Mouse (Mus musculus): Measurements from ENCODE around the gene Zbtb20. TPM values are rescaled to one million over a fixed set of nuclear protein-coding genes. Genes with fewer than 3 reads are reported as not detected.

Gene Zbtb20
- 24.5 and 37.1 TPM in 2 replicates for polyA plus RNA-seq (2016; fragmentation: Nextera tagmentation; extraction: Ambion mirVana)

GRCm38 (mm10) chr16:42875852-42875980 is at the start of gene Zbtb20:
TSS of gene Zbtb20 (plus strand) at chr16:42875881.
- H3K27me3 ChIP-seq (ENCODE audit: low read depth, poor library complexity, severe bottlenecking) = no peaks in the 10 kb centered on the region
- peak within 1 kb of the TSS; percentile 75 for H3K4me3 ChIP-seq
- 0% methylated on average over 8 of the region's 8 CpGs for WGBS
- no peaks in the 10 kb centered on the region for H3K9me3 ChIP-seq (replicated peaks)
- no peaks in the 10 kb centered on the region for H3K36me3 ChIP-seq
- DNase-seq (ENCODE audit: low spot score) = no peak
- peaks cover 25% of the 10 kb centered on the region for H3K4me1 ChIP-seq
- H3K27ac ChIP-seq (replicated peaks) = peak within 1 kb of the TSS; percentile 98

DNA sequence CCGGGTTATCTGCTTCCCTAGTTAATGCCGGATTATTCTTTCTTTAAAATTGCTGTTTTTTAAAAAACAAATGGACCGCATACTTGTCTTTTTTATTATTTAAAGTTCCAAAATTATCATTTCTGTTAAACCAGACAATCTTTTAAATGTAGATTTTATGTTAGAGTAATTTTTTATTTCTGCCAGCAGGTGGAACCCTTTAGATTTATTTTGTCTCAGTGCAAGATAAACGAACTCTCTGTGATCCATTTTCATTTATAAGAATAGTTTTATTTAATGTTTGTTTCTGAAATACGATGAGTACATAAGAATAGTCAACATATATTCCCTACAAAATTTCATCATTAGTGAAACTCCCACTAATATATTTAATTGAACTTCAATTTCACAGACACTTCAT is 39.7 kb upstream of the Zbtb20 start:
- Histone ChIP-seq H3K4me1 (no peaks in the 10 kb centered on the region), H3K9me3 (replicated peaks) (no peaks in the 10 kb centered on the region), H3K4me3 (no peak overlapping the region), H3K27ac (replicated peaks) (no peak overlapping the region), H3K27me3 (ENCODE audit: low read depth, poor library complexity, severe bottlenecking) (no peaks in the 10 kb centered on the region), H3K36me3 (no peaks in the 10 kb centered on the region)
- 81% methylated on average over 5 of the region's 5 CpGs for WGBS
- no peak for DNase-seq (ENCODE audit: low spot score)

DNA sequence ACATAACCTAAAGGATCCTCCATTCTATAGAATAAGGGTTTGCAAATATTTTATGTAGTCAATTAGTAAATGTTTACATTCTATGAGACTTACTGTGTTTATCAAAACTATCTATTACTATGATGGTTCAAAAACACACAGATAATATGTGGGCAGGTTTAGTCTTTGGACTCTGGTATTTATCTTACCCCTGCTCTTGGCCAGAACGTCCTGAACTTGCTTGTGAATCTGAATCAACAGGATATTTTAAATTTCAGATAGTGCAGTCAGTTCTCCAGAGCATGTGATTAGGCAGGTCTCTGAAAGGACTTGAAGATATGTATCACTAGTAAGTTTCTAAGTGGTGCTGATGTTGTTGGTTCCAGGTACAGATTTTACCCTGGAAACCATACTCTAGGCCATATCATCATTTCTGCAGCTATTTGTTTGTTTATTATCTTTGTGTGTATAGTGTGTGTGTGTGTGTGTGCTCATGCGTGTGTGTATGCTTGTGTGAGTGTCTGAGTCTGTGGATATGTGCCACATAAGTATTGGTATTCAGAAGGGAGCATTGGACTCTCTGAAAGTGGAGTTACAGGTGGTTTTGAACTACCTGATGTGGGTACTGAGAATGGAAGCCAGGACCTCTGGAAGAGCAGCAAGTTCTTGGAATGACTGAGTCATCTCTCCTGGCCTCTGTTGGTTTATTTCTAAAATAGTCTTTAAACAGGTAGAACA is 39.1 kb upstream of the Zbtb20 start:
- H3K27me3 ChIP-seq (ENCODE audit: low read depth, poor library complexity, severe bottlenecking) = no peaks in the 10 kb centered on the region
- no peaks in the 10 kb centered on the region for H3K9me3 ChIP-seq (replicated peaks)
- 73% methylated on average over 2 of the region's 2 CpGs for WGBS
- DNase-seq (ENCODE audit: low spot score) = no peak
- no peaks in the 10 kb centered on the region for H3K4me1 ChIP-seq
- H3K27ac ChIP-seq (replicated peaks) = no peak overlapping the region
- no peaks in the 10 kb centered on the region for H3K36me3 ChIP-seq
- H3K4me3 ChIP-seq = no peak overlapping the region

- 88% methylated on average over 4 of the region's 4 CpGs for WGBS
These were observed 37.5 kb upstream of the Zbtb20 start for GRCm38 (mm10) chr16:42838226-42838625.

GRCm38 (mm10) chr16:42857564-42858183 is 18.0 kb upstream of the Zbtb20 start:
- WGBS = 87% methylated on average over 3 of the region's 3 CpGs
- Histone ChIP-seq H3K27me3 (ENCODE audit: low read depth, poor library complexity, severe bottlenecking) (no peaks in the 10 kb centered on the region), H3K9me3 (replicated peaks) (no peaks in the 10 kb centered on the region), H3K4me1 (no peaks in the 10 kb centered on the region), H3K4me3 (no peak overlapping the region), H3K36me3 (no peaks in the 10 kb centered on the region), H3K27ac (replicated peaks) (no peak overlapping the region)
- no peak for DNase-seq (ENCODE audit: low spot score)

More at GRCm38 (mm10) chr16:42838226-42838625, 37.5 kb upstream of the Zbtb20 start:
- no peak for DNase-seq (ENCODE audit: low spot score)
- Histone ChIP-seq H3K27me3 (ENCODE audit: low read depth, poor library complexity, severe bottlenecking) (no peaks in the 10 kb centered on the region), H3K9me3 (replicated peaks) (no peaks in the 10 kb centered on the region), H3K27ac (replicated peaks) (no peak overlapping the region), H3K4me3 (no peak overlapping the region), H3K4me1 (no peaks in the 10 kb centered on the region), H3K36me3 (no peaks in the 10 kb centered on the region)

- H3K4me3 ChIP-seq = no peak overlapping the region
These were observed 16.4 kb upstream of the Zbtb20 start for GRCm38 (mm10) chr16:42859251-42859650.

GRCm38 (mm10) chr16:42863231-42863630 is 12.4 kb upstream of the Zbtb20 start:
- Histone ChIP-seq H3K27me3 (ENCODE audit: low read depth, poor library complexity, severe bottlenecking) (no peaks in the 10 kb centered on the region), H3K9me3 (replicated peaks) (no peaks in the 10 kb centered on the region), H3K4me1 (no peaks in the 10 kb centered on the region), H3K36me3 (no peaks in the 10 kb centered on the region), H3K27ac (replicated peaks) (no peak overlapping the region), H3K4me3 (no peak overlapping the region)
- DNase-seq (ENCODE audit: low spot score) = no peak
- WGBS = 86% methylated on average over 2 of the region's 2 CpGs

More at GRCm38 (mm10) chr16:42859251-42859650, 16.4 kb upstream of the Zbtb20 start:
- Histone ChIP-seq H3K9me3 (replicated peaks) (no peaks in the 10 kb centered on the region), H3K36me3 (no peaks in the 10 kb centered on the region), H3K4me1 (no peaks in the 10 kb centered on the region), H3K27ac (replicated peaks) (no peak overlapping the region), H3K27me3 (ENCODE audit: low read depth, poor library complexity, severe bottlenecking) (no peaks in the 10 kb centered on the region)
- WGBS = 88% methylated on average over 4 of the region's 4 CpGs
- DNase-seq (ENCODE audit: low spot score) = no peak

DNA sequence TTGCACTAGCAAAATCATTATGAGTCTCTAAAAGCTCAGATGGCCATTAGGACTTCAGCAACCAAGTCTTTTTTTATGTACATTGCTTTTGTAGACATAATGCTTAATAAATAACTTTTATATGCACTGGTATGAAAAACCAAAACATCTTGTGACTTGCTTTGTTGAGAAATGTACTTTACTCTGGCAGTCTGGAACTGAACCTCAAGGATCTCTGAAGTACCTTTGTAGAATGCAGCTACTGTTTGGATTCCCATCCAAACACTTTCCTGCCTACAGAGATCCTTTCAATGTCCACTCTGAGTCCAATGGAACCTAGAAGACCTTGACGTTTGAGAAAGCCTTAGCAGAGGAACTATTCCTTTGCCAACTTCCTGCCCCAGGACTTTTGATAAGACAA is 9.6 kb upstream of the Zbtb20 start:
- H3K27me3 ChIP-seq (ENCODE audit: low read depth, poor library complexity, severe bottlenecking) = no peaks in the 10 kb centered on the region
- H3K36me3 ChIP-seq = no peaks in the 10 kb centered on the region
- 76% methylated on average over 1 of the region's 1 CpGs for WGBS
- H3K9me3 ChIP-seq (replicated peaks) = no peaks in the 10 kb centered on the region
- no peak overlapping the region for H3K4me3 ChIP-seq
- no peaks in the 10 kb centered on the region for H3K4me1 ChIP-seq
- no peak for DNase-seq (ENCODE audit: low spot score)
- H3K27ac ChIP-seq (replicated peaks) = no peak overlapping the region

DNA sequence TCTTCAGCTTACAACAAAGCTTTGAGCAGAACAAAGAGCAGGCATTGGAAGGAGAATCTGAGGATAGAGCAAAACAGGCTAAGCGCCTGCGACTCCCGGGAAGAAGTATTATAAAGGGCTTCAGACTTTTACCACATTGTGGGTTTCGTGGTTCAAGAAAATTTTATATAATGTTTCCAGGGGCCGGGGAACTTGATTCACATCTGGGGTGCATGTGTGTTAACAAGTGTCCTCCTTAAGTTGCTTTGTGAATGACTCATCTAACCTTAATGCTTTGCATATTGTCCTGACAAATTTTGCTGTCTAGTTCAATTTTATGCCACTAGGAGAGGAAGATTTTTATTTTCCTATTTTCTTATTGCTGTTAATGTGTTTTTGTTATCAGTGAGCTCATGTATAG is 3.6 kb upstream of the Zbtb20 start:
- WGBS = 87% methylated on average over 5 of the region's 5 CpGs
- Histone ChIP-seq H3K36me3 (no peaks in the 10 kb centered on the region), H3K27me3 (ENCODE audit: low read depth, poor library complexity, severe bottlenecking) (no peaks in the 10 kb centered on the region), H3K9me3 (replicated peaks) (no peaks in the 10 kb centered on the region), H3K27ac (replicated peaks) (no peak overlapping the region), H3K4me3 (no peak overlapping the region), H3K4me1 (peaks cover 20% of the 10 kb centered on the region)
- DNase-seq (ENCODE audit: low spot score) = no peak

GRCm38 (mm10) chr16:42873942-42874341 is 1.7 kb upstream of the Zbtb20 start:
- Histone ChIP-seq H3K4me3 (peak overlapping the region; percentile 75), H3K27ac (replicated peaks) (peak overlapping the region; percentile 98)
- 61% methylated on average over 3 of the region's 3 CpGs for WGBS

DNA sequence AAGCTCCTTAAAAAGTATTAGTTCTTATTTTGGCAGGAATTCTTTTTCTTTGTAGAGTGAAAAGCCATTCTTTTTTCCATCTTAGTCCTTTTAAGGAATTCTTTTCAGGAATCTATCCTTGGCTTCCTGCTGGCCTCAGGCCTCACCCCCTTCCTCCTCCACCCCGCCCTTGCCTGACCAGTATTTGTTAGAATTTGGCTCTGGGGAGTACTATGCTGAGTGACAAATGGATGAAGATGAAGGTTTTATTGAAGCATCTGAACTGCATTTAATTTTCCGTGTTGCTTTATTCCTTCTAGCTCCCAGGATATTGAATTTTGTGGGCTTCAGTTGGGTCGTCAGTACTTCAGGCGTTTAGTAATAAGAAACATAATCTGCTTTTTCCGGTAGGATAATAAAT is 1.2 kb upstream of the Zbtb20 start:
- peaks cover 25% of the 10 kb centered on the region for H3K4me1 ChIP-seq
- H3K27me3 ChIP-seq (ENCODE audit: low read depth, poor library complexity, severe bottlenecking) = no peaks in the 10 kb centered on the region
- peak overlapping the region; percentile 98 for H3K27ac ChIP-seq (replicated peaks)
- peak; percentile 45 for DNase-seq (ENCODE audit: low spot score)
- no peaks in the 10 kb centered on the region for H3K9me3 ChIP-seq (replicated peaks)
- H3K4me3 ChIP-seq = peak overlapping the region; percentile 75
- WGBS = under 1% methylated on average over 5 of the region's 5 CpGs
- H3K36me3 ChIP-seq = no peaks in the 10 kb centered on the region

More at GRCm38 (mm10) chr16:42873942-42874341, 1.7 kb upstream of the Zbtb20 start:
- Histone ChIP-seq H3K27me3 (ENCODE audit: low read depth, poor library complexity, severe bottlenecking) (no peaks in the 10 kb centered on the region), H3K4me1 (peaks cover 25% of the 10 kb centered on the region), H3K9me3 (replicated peaks) (no peaks in the 10 kb centered on the region), H3K36me3 (no peaks in the 10 kb centered on the region)
- no peak for DNase-seq (ENCODE audit: low spot score)

GRCm38 (mm10) chr16:42874910-42875851 is 500 bp upstream of the Zbtb20 start:
- Histone ChIP-seq H3K9me3 (replicated peaks) (no peaks in the 10 kb centered on the region), H3K36me3 (no peaks in the 10 kb centered on the region), H3K27ac (replicated peaks) (peak overlapping the region; percentile 98), H3K4me3 (peak overlapping the region; percentile 75), H3K27me3 (ENCODE audit: low read depth, poor library complexity, severe bottlenecking) (no peaks in the 10 kb centered on the region), H3K4me1 (peaks cover 25% of the 10 kb centered on the region)
- under 1% methylated on average over 54 of the region's 54 CpGs for WGBS
- peak; percentile 98 for DNase-seq (ENCODE audit: low spot score)
